Mouse (Mus musculus): ENCODE measurements around the gene Iqsec1. TPM values are rescaled to one million over a fixed set of nuclear protein-coding genes. Genes with fewer than 3 reads are reported as not detected.
"Not testable (repeated sequence)": the region's sequence is repeated elsewhere in the genome, so short reads cannot be mapped to it uniquely, and the experiment has no call there.

The Iqsec1 gene
- total RNA-seq, 2 experiments from 2014 or later, result 135 to 142 TPM

- intact Hi-C loops (cut with DNase I), result no loop called here
- DNase-seq, result no peak
Observed at GRCm38 (mm10) chr6:90700068-90700467, 288.4 kb downstream of the Iqsec1 start.

- DNase-seq, result no peak
- intact Hi-C loops (cut with DNase I), result no loop called here
Observed at GRCm38 (mm10) chr6:90698843-90699242, 289.6 kb downstream of the Iqsec1 start.

- intact Hi-C loops (cut with DNase I), result no loop called here
- no peak for DNase-seq
Observed at GRCm38 (mm10) chr6:90695754-90696153, 292.7 kb downstream of the Iqsec1 start.

- intact Hi-C loops (cut with DNase I), result no loop called here
Observed at GRCm38 (mm10) chr6:90692404-90692803, 296.1 kb downstream of the Iqsec1 start.

GRCm38 (mm10) chr6:90691935-90692334 lies 296.6 kb downstream of the Iqsec1 start:
- intact Hi-C loops (cut with DNase I), result no loop called here
- DNase-seq, result no peak

More at GRCm38 (mm10) chr6:90692404-90692803, 296.1 kb downstream of the Iqsec1 start:
- no peak for DNase-seq

GRCm38 (mm10) chr6:90689500-90689899 lies 299.0 kb downstream of the Iqsec1 start:
- intact Hi-C loops (cut with DNase I), result loop anchor here (2.0 kb wide), 1 partner anchor 31 kb away; no protein-coding TSS in a partner anchor
- no peak for DNase-seq

- intact Hi-C loops (cut with DNase I), result loop anchor here (1.0 to 2.0 kb wide), 2 partner anchors 18 to 32 kb away; no protein-coding TSS in a partner anchor
- no peak for DNase-seq
Observed at GRCm38 (mm10) chr6:90688742-90689141, 299.7 kb downstream of the Iqsec1 start.

GRCm38 (mm10) chr6:90688003-90688402 lies 300.5 kb downstream of the Iqsec1 start:
- intact Hi-C loops (cut with DNase I), result loop anchor here (1.0 to 2.0 kb wide), 2 partner anchors 18 to 33 kb away; no protein-coding TSS in a partner anchor
- no peak for DNase-seq

- DNase-seq, result no peak
- intact Hi-C loops (cut with DNase I), result no loop called here
Observed at GRCm38 (mm10) chr6:90686812-90687211, 301.7 kb downstream of the Iqsec1 start.

GRCm38 (mm10) chr6:90683831-90684532 lies 304.5 kb downstream of the Iqsec1 start:
- no peak for DNase-seq
- intact Hi-C loops (cut with DNase I), result no loop called here

- intact Hi-C loops (cut with DNase I), result no loop called here
Observed at GRCm38 (mm10) chr6:90680401-90680800, 308.1 kb downstream of the Iqsec1 start.

GRCm38 (mm10) chr6:90678759-90679158 lies 309.7 kb downstream of the Iqsec1 start:
- intact Hi-C loops (cut with DNase I), result no loop called here
- DNase-seq, result no peak

More at GRCm38 (mm10) chr6:90680401-90680800, 308.1 kb downstream of the Iqsec1 start:
- DNase-seq, result no peak

GRCm38 (mm10) chr6:90668693-90669092 lies 319.8 kb downstream of the Iqsec1 start:
- no peak for DNase-seq
- intact Hi-C loops (cut with DNase I), result no loop called here

GRCm38 (mm10) chr6:90663736-90664135 lies 324.7 kb downstream of the Iqsec1 start:
- DNase-seq, result no peak
- intact Hi-C loops (cut with DNase I), result no loop called here

GRCm38 (mm10) chr6:90662148-90662547 lies 326.3 kb downstream of the Iqsec1 start:
- intact Hi-C loops (cut with DNase I), result no loop called here
- DNase-seq, result no peak

GRCm38 (mm10) chr6:90661029-90661399 lies 327.5 kb downstream of the Iqsec1 start:
- intact Hi-C loops (cut with DNase I), result no loop called here
- no peak for DNase-seq

- DNase-seq, result no peak
Observed at GRCm38 (mm10) chr6:90660398-90661028, 328.0 kb downstream of the Iqsec1 start.

GRCm38 (mm10) chr6:90659913-90660312 lies 328.6 kb downstream of the Iqsec1 start:
- no peak for DNase-seq
- intact Hi-C loops (cut with DNase I), result loop anchor here (2.0 to 10.0 kb wide), 2 partner anchors 17 to 155 kb away; no protein-coding TSS in a partner anchor

More at GRCm38 (mm10) chr6:90660398-90661028, 328.0 kb downstream of the Iqsec1 start:
- intact Hi-C loops (cut with DNase I), result no loop called here

GRCm38 (mm10) chr6:90656344-90656850 lies 332.1 kb downstream of the Iqsec1 start:
- intact Hi-C loops (cut with DNase I), result loop anchor here (10.0 kb wide), 1 partner anchor 158 kb away; no protein-coding TSS in a partner anchor
- not testable (repeated sequence) for DNase-seq

- intact Hi-C loops (cut with DNase I), result loop anchor here (1.0 to 10.0 kb wide), 4 partner anchors 46 to 161 kb away; no protein-coding TSS in a partner anchor
- DNase-seq, result peak; percentile 70
Observed at GRCm38 (mm10) chr6:90653736-90654135, 334.7 kb downstream of the Iqsec1 start.

GRCm38 (mm10) chr6:90650634-90651033 lies 337.9 kb downstream of the Iqsec1 start:
- intact Hi-C loops (cut with DNase I), result loop anchor here (5.0 to 10.0 kb wide), 2 partner anchors 43 to 164 kb away; no protein-coding TSS in a partner anchor
- no peak for DNase-seq

Measured in heart, postnatal 36 days (tissue).